Mouse (Mus musculus) lung, embryonic 15.5 days (tissue): ENCODE data around the gene Rptor. TPM values are rescaled to one million over a fixed set of nuclear protein-coding genes. Genes with fewer than 3 reads are reported as not detected.

Source experiments
- ATAC-seq: fragments of 200-750 bp; cut with Nextera tagmentation; 2 replicates; pipeline ENCODE4 v1.8.0; 2017; ENCODE audit warnings: moderate number of reproducible peaks, borderline replicate concordance; ENCODE audit not compliant: low FRiP score, low TSS enrichment; ENCODE audit errors: extremely low read depth
- H3K27ac ChIP-seq: fragments of 300-500 bp; sonication (generic); 2 replicates; pipeline ENCODE4 v1.5.1; 2015; ENCODE audit warnings: moderate library complexity, mild to moderate bottlenecking, inconsistent platforms
- H3K27me3 ChIP-seq: fragments of 300-500 bp; sonication (generic); 2 replicates; pipeline ENCODE4 v1.6.1; 2015; ENCODE audit warnings: inconsistent platforms
- H3K36me3 ChIP-seq: fragments of 300-500 bp; sonication (generic); 2 replicates; pipeline ENCODE4 v1.6.1; 2015; ENCODE audit warnings: inconsistent platforms
- H3K4me1 ChIP-seq: fragments of 300-500 bp; sonication (generic); 2 replicates; pipeline ENCODE4 v1.6.1; 2015; ENCODE audit warnings: inconsistent platforms
- H3K4me2 ChIP-seq: fragments of 300-500 bp; sonication (generic); 2 replicates; pipeline ENCODE4 v1.6.1; 2015; ENCODE audit warnings: inconsistent platforms, mild to moderate bottlenecking, moderate library complexity
- H3K4me3 ChIP-seq: fragments of 300-500 bp; sonication (generic); 2 replicates; pipeline ENCODE4 v1.5.1; 2015; ENCODE audit warnings: mild to moderate bottlenecking, inconsistent platforms
- H3K9ac ChIP-seq: fragments of 300-500 bp; sonication (generic); 2 replicates; pipeline ENCODE4 v1.6.1; 2015; ENCODE audit warnings: inconsistent platforms
- H3K9me3 ChIP-seq: fragments of 300-500 bp; sonication (generic); 2 replicates; pipeline ENCODE4 v1.6.1; 2016; ENCODE audit warnings: inconsistent platforms
- whole genome bisulfite sequencing: fragments of 180-500 bp; shearing (Covaris S2); methylation state at CpG from one replicate; pipeline ENCODE4 v1.1.7; 2015; 5-methylcytosine and 5-hydroxymethylcytosine counted together
- polyA plus RNA-seq: library from polyadenylated mRNA; unstranded; fragments of >200 nt; fragmentation: Nextera tagmentation; extraction: Ambion mirVana; gene quantifications from 2 replicates; pipeline ENCODE4 v1.2.1, GENCODE M21; 2015

The Rptor gene
- polyA plus RNA-seq, 1 experiment from 2014 or later, result 9.7 TPM

GRCm38 (mm10) chr11:119794020-119794419 lies 191.3 kb downstream of the Rptor start:
- H3K36me3 ChIP-seq, result no peaks in the 10 kb centered on the region
- H3K4me1 ChIP-seq, result 0 out of 2 replicates have a peak, but pooled peaks cover 5% of the 10 kb centered on the region
- no peak overlapping the region for H3K4me3 ChIP-seq
- no peak overlapping the region for H3K9ac ChIP-seq
- 95% methylated on average over 1 of the region's 1 CpGs for WGBS
- no peak overlapping the region for H3K4me2 ChIP-seq
- no peak for ATAC-seq
- no peaks in the 10 kb centered on the region for H3K9me3 ChIP-seq
- H3K27me3 ChIP-seq, result no peaks in the 10 kb centered on the region
- no peak overlapping the region for H3K27ac ChIP-seq

GRCm38 (mm10) chr11:119794671-119795070 lies 192.0 kb downstream of the Rptor start:
- H3K4me1 ChIP-seq, result 0 out of 2 replicates have a peak, but pooled peaks cover 5% of the 10 kb centered on the region
- H3K4me2 ChIP-seq, result no peak overlapping the region
- WGBS, result 75% methylated on average over 6 of the region's 6 CpGs
- no peaks in the 10 kb centered on the region for H3K9me3 ChIP-seq
- no peak overlapping the region for H3K9ac ChIP-seq
- no peak for ATAC-seq
- H3K36me3 ChIP-seq, result no peaks in the 10 kb centered on the region
- H3K27ac ChIP-seq, result no peak overlapping the region
- no peaks in the 10 kb centered on the region for H3K27me3 ChIP-seq
- no peak overlapping the region for H3K4me3 ChIP-seq

- no peak overlapping the region for H3K9ac ChIP-seq
Measured at GRCm38 (mm10) chr11:119796406-119796805, 193.7 kb downstream of the Rptor start.

GRCm38 (mm10) chr11:119796846-119797245 lies 194.1 kb downstream of the Rptor start:
- Histone ChIP-seq H3K9ac (no peak overlapping the region), H3K4me2 (no peak overlapping the region), H3K27me3 (no peaks in the 10 kb centered on the region), H3K27ac (no peak overlapping the region), H3K36me3 (no peaks in the 10 kb centered on the region), H3K9me3 (no peaks in the 10 kb centered on the region), H3K4me3 (no peak overlapping the region), H3K4me1 (peaks cover 8% of the 10 kb centered on the region; the same call in 1 of the 2 replicates)
- no peak for ATAC-seq
- WGBS, result 67% methylated on average over 7 of the region's 7 CpGs

More at GRCm38 (mm10) chr11:119796406-119796805, 193.7 kb downstream of the Rptor start:
- Histone ChIP-seq H3K27ac (no peak overlapping the region), H3K4me3 (no peak overlapping the region), H3K4me2 (no peak overlapping the region), H3K9me3 (no peaks in the 10 kb centered on the region), H3K27me3 (no peaks in the 10 kb centered on the region), H3K4me1 (peaks cover 8% of the 10 kb centered on the region; the same call in 1 of the 2 replicates), H3K36me3 (no peaks in the 10 kb centered on the region)
- no peak for ATAC-seq
- 50% methylated on average over 7 of the region's 7 CpGs for WGBS

GRCm38 (mm10) chr11:119799536-119799935 lies 196.8 kb downstream of the Rptor start:
- H3K4me1 ChIP-seq, result peaks cover 3% of the 10 kb centered on the region; the same call in 1 of the 2 replicates
- H3K27me3 ChIP-seq, result no peaks in the 10 kb centered on the region
- H3K36me3 ChIP-seq, result no peaks in the 10 kb centered on the region
- no peak for ATAC-seq
- H3K27ac ChIP-seq, result no peak overlapping the region
- 51% methylated on average over 2 of the region's 2 CpGs for WGBS
- no peaks in the 10 kb centered on the region for H3K9me3 ChIP-seq
- H3K4me3 ChIP-seq, result no peak overlapping the region
- H3K4me2 ChIP-seq, result no peak overlapping the region
- no peak overlapping the region for H3K9ac ChIP-seq

- no peak overlapping the region for H3K4me2 ChIP-seq
- 50% methylated on average over 1 of the region's 1 CpGs for WGBS
- H3K4me1 ChIP-seq, result peaks cover 16% of the 10 kb centered on the region
- no peak for ATAC-seq
- H3K4me3 ChIP-seq, result no peak overlapping the region
- no peaks in the 10 kb centered on the region for H3K9me3 ChIP-seq
- H3K27me3 ChIP-seq, result no peaks in the 10 kb centered on the region
- H3K36me3 ChIP-seq, result no peaks in the 10 kb centered on the region
- H3K9ac ChIP-seq, result no peak overlapping the region
- peak overlapping the region; percentile 27 for H3K27ac ChIP-seq
Measured at GRCm38 (mm10) chr11:119801855-119802254, 199.2 kb downstream of the Rptor start.

GRCm38 (mm10) chr11:119802947-119803346 lies 200.2 kb downstream of the Rptor start:
- Histone ChIP-seq H3K27me3 (no peaks in the 10 kb centered on the region), H3K9ac (no peak overlapping the region), H3K36me3 (no peaks in the 10 kb centered on the region), H3K9me3 (no peaks in the 10 kb centered on the region), H3K4me3 (no peak overlapping the region), H3K4me1 (peaks cover 26% of the 10 kb centered on the region), H3K27ac (no peak overlapping the region), H3K4me2 (no peak overlapping the region)
- ATAC-seq, result no peak
- WGBS, result 67% methylated on average over 7 of the region's 7 CpGs

GRCm38 (mm10) chr11:119804392-119804791 lies 201.7 kb downstream of the Rptor start:
- no peak overlapping the region for H3K4me3 ChIP-seq
- no peak overlapping the region for H3K27ac ChIP-seq
- ATAC-seq, result no peak
- peaks cover 26% of the 10 kb centered on the region for H3K4me1 ChIP-seq
- WGBS, result 90% methylated on average over 3 of the region's 3 CpGs
- no peaks in the 10 kb centered on the region for H3K9me3 ChIP-seq
- H3K9ac ChIP-seq, result no peak overlapping the region
- H3K4me2 ChIP-seq, result no peak overlapping the region
- no peaks in the 10 kb centered on the region for H3K36me3 ChIP-seq
- no peaks in the 10 kb centered on the region for H3K27me3 ChIP-seq

- H3K27ac ChIP-seq, result peak overlapping the region; percentile 42; the same call in 1 of the 2 replicates
- no peaks in the 10 kb centered on the region for H3K9me3 ChIP-seq
- no peak overlapping the region for H3K4me2 ChIP-seq
- no peaks in the 10 kb centered on the region for H3K36me3 ChIP-seq
- peaks cover 26% of the 10 kb centered on the region for H3K4me1 ChIP-seq
- H3K4me3 ChIP-seq, result no peak overlapping the region
- H3K27me3 ChIP-seq, result no peaks in the 10 kb centered on the region
- H3K9ac ChIP-seq, result no peak overlapping the region
- 55% methylated on average over 10 of the region's 10 CpGs for WGBS
- ATAC-seq, result peak; percentile 72
Measured at GRCm38 (mm10) chr11:119805112-119805750, 202.5 kb downstream of the Rptor start.

GRCm38 (mm10) chr11:119806539-119806938 lies 203.8 kb downstream of the Rptor start:
- Histone ChIP-seq H3K9me3 (no peaks in the 10 kb centered on the region), H3K36me3 (no peaks in the 10 kb centered on the region), H3K27ac (no peak overlapping the region), H3K27me3 (no peaks in the 10 kb centered on the region), H3K4me1 (peaks cover 22% of the 10 kb centered on the region), H3K4me3 (no peak overlapping the region), H3K9ac (no peak overlapping the region), H3K4me2 (no peak overlapping the region)
- WGBS, result 91% methylated on average over 8 of the region's 8 CpGs
- no peak for ATAC-seq

GRCm38 (mm10) chr11:119807431-119808031 lies 204.8 kb downstream of the Rptor start:
- Histone ChIP-seq H3K4me3 (no peak overlapping the region), H3K9ac (no peak overlapping the region), H3K27me3 (no peaks in the 10 kb centered on the region), H3K36me3 (0 out of 2 replicates have a peak, but pooled peaks cover 6% of the 10 kb centered on the region), H3K27ac (no peak overlapping the region; the same call in 1 of the 2 replicates), H3K9me3 (no peaks in the 10 kb centered on the region), H3K4me2 (no peak overlapping the region), H3K4me1 (peaks cover 22% of the 10 kb centered on the region)
- ATAC-seq, result no peak
- WGBS, result 52% methylated on average over 7 of the region's 7 CpGs

- peaks cover 22% of the 10 kb centered on the region for H3K4me1 ChIP-seq
- ATAC-seq, result no peak
Measured at GRCm38 (mm10) chr11:119808647-119809280, 206.1 kb downstream of the Rptor start.

More at GRCm38 (mm10) chr11:119808647-119809280, 206.1 kb downstream of the Rptor start:
- Histone ChIP-seq H3K36me3 (0 out of 2 replicates have a peak, but pooled peaks cover 6% of the 10 kb centered on the region), H3K4me2 (no peak overlapping the region), H3K9me3 (no peaks in the 10 kb centered on the region), H3K27me3 (no peaks in the 10 kb centered on the region), H3K27ac (no peak overlapping the region), H3K4me3 (no peak overlapping the region), H3K9ac (no peak overlapping the region)
- 86% methylated on average over 10 of the region's 10 CpGs for WGBS
